Mouse (Mus musculus) lung, embryonic 14.5 days (tissue): ENCODE results near the gene Clasp2. TPM values are rescaled to one million over a fixed set of nuclear protein-coding genes. Genes with fewer than 3 reads are reported as not detected.

Source experiments
- ATAC-seq: fragments of 200-750 bp; cut with Nextera tagmentation; 2 replicates; pipeline ENCODE4 v1.8.0; 2017; ENCODE audit warnings: mild to moderate bottlenecking, moderate TSS enrichment, moderate library complexity; ENCODE audit not compliant: insufficient read depth
- DNase-seq: peaks from one replicate; pipeline ENCODE4 v3.0.0-alpha.2; 2015
- H3K27ac ChIP-seq: fragments of 300-500 bp; sonication (generic); 2 replicates; pipeline ENCODE4 v1.5.1; 2014; ENCODE audit warnings: low read depth, mild to moderate bottlenecking, moderate library complexity
- H3K27me3 ChIP-seq: fragments of 300-500 bp; sonication (generic); 2 replicates; pipeline ENCODE4 v1.6.1; 2014; ENCODE audit warnings: low read length, control low read depth; ENCODE audit not compliant: insufficient read depth
- H3K36me3 ChIP-seq: fragments of 300-500 bp; sonication (generic); 2 replicates; pipeline ENCODE4 v1.6.1; 2014; ENCODE audit warnings: control low read depth; ENCODE audit not compliant: insufficient read depth
- H3K4me1 ChIP-seq: fragments of 300-500 bp; sonication (generic); 2 replicates; pipeline ENCODE4 v1.6.1; 2014; ENCODE audit warnings: antibody characterized with exemption, control low read depth; ENCODE audit not compliant: insufficient read depth
- H3K4me2 ChIP-seq: fragments of 300-500 bp; sonication (generic); 2 replicates; pipeline ENCODE4 v1.6.1; 2014; ENCODE audit warnings: mild to moderate bottlenecking
- H3K4me3 ChIP-seq: fragments of 300-500 bp; sonication (generic); 2 replicates; pipeline ENCODE4 v1.5.1; 2014; ENCODE audit warnings: low read depth, low read length
- H3K9ac ChIP-seq: fragments of 300-500 bp; sonication (generic); 2 replicates; pipeline ENCODE4 v1.6.1; 2014
- H3K9me3 ChIP-seq: fragments of 300-500 bp; sonication (generic); 2 replicates; pipeline ENCODE4 v1.6.1; 2016; ENCODE audit warnings: low read depth, low read length, control low read depth
- CTCF ChIP-seq: IDR thresholded peaks from 2 replicates; pipeline ENCODE4 v1.5.1; 2016; ENCODE audit warnings: antibody characterized with exemption, low read depth
- WGBS: fragments of 180-500 bp; shearing (Covaris S2); extraction: QIAGEN DNeasy Blood & Tissue Kit; methylation state at CpG from one replicate; pipeline ENCODE4 v1.1.7; 2014; 5-methylcytosine and 5-hydroxymethylcytosine counted together
- polyA plus RNA-seq: library from polyadenylated mRNA; unstranded; fragments of >200 nt; fragmentation: Nextera tagmentation; extraction: Ambion mirVana; gene quantifications from 2 replicates; pipeline ENCODE4 v1.2.1, GENCODE M21; 2014

The Clasp2 gene
- polyA plus RNA-seq, 1 experiment from 2014 or later = 34.2 TPM

DNA sequence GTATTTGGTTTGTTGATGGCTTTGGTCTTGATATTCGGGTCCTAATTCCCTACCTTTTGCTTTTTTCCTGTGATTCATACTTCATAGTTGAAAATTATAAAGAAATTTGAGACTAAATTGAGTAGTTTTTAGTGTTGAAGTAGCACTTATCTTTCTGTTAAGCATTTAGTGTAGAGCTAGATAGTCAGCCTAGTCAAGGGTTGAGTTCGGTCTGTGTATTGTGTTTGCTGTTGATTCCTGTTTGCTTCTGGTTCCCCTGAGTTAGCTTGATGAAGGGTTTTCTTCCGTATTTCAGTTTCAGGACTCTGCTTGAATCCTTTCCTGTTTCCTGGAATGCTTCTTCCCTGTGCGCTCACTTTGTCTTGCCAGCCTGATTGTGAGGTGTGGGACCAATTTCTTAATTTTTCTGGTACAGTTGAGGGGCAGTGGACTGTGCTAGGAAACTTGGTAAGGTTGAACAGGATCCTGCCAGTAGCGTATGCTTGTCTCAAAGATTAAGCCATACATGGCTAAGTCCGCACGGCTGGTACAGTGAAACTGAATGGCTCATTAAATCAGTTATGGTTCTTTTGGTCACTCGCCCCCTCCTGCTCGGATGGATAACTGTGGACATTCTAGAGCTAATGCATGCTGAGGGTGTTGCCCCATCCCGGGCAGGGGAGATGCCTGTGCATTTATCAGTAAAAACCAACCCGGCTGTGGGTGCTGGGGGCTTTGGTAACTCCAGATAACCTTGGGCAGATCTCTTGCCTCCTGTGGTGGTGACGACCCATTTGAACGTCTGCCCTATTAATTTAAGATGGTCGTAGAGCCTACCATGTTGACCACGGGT lies 14.8 kb downstream of the Clasp2 start:
- no peak for TF ChIP-seq CTCF
- 81% methylated on average over 15 of the region's 15 CpGs for WGBS
- ATAC-seq (peak; percentile 24; the same call in 1 of the 2 replicates), DNase-seq (no peak)
- H3K4me1 ChIP-seq = no peaks in the 10 kb centered on the region
- H3K9me3 ChIP-seq = no peaks in the 10 kb centered on the region
- H3K4me2 ChIP-seq = no peak overlapping the region
- H3K36me3 ChIP-seq = peaks cover 3% of the 10 kb centered on the region; the same call in 1 of the 2 replicates
- no peak overlapping the region for H3K27ac ChIP-seq
- no peak overlapping the region for H3K9ac ChIP-seq
- no peak overlapping the region for H3K4me3 ChIP-seq
- no peaks in the 10 kb centered on the region for H3K27me3 ChIP-seq

DNA sequence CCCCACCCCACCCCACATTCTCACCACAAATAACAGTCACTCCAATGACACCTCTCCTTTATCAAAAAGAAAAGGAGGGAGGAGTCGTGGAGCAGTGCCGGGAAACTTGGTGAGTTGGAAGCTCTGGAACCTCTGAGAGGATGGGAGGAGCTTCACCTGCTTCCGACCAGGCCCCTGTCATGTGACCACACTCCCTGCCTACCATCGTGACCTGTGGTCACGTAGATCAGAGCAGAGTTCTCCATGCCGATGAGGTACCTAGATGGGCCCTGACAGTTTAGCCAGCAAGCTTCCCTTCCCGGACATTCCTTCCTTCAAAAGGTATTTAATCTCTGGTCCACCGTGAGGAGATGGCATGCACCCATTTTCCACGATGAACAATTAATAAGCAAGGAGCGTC lies 17.2 kb downstream of the Clasp2 start:
- 91% methylated on average over 10 of the region's 10 CpGs for WGBS
- H3K9me3 ChIP-seq = no peaks in the 10 kb centered on the region
- ATAC-seq = no peak

DNA sequence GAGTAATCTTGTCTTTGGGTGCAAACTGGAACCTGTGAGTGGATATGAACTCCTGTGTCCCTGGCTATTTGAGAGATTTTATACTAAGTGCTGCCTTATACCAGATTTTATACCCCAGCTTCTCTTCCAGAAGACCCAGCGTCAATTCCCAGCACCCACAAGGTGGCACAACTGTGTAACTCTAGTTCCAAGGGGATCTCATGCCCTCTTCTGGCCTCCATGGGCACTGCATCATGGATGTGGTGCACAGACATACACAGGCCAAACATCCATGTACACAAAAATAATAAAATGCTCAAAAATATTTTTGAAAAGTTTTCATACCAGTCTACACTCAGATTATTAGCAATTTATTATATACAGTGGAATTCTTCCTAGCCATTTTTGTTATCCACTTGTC lies 18.4 kb downstream of the Clasp2 start:
- 100% methylated on average over 1 of the region's 1 CpGs for WGBS
- no peak overlapping the region for H3K27ac ChIP-seq
- no peak overlapping the region for H3K4me3 ChIP-seq
- no peak overlapping the region for H3K4me2 ChIP-seq
- H3K4me1 ChIP-seq = no peaks in the 10 kb centered on the region
- H3K27me3 ChIP-seq = no peaks in the 10 kb centered on the region
- DNase-seq (no peak), ATAC-seq (no peak)
- H3K36me3 ChIP-seq = peaks cover 10% of the 10 kb centered on the region; the same call in 1 of the 2 replicates
- no peaks in the 10 kb centered on the region for H3K9me3 ChIP-seq
- H3K9ac ChIP-seq = no peak overlapping the region
- peak; percentile 31; the same call in 1 of the 2 replicates for TF ChIP-seq CTCF

More for the DNA sequence above, 17.2 kb downstream of the Clasp2 start:
- DNase-seq = no peak
- no peak for TF ChIP-seq CTCF
- H3K4me2 ChIP-seq = no peak overlapping the region
- H3K27ac ChIP-seq = no peak overlapping the region
- H3K36me3 ChIP-seq = peaks cover 10% of the 10 kb centered on the region; the same call in 1 of the 2 replicates
- H3K27me3 ChIP-seq = no peaks in the 10 kb centered on the region
- H3K4me1 ChIP-seq = no peaks in the 10 kb centered on the region
- no peak overlapping the region for H3K9ac ChIP-seq
- no peak overlapping the region for H3K4me3 ChIP-seq

DNA sequence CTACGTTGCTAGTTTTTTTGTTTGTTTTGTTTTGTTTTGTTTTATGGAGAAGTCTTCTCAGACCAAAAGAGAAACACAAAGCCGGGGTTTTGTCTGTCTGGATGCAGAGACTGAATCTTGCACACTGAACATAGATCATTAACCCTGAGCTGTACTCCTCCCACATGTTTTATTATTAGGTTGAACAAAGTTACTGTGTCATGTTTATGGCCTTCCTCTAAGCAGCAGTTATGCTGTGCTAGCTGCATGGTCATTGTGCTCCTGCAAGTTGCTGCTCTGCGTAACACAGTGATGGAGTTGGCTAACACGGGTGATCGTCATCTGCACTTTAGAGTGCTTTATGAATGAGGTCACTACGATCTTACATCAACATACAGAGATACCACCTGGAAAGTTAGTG lies 21.1 kb downstream of the Clasp2 start:
- H3K4me1 ChIP-seq = no peaks in the 10 kb centered on the region
- no peaks in the 10 kb centered on the region for H3K9me3 ChIP-seq
- peaks cover 10% of the 10 kb centered on the region; the same call in 1 of the 2 replicates for H3K36me3 ChIP-seq
- no peak for ATAC-seq
- H3K9ac ChIP-seq = no peak overlapping the region
- H3K4me3 ChIP-seq = no peak overlapping the region
- no peak overlapping the region for H3K4me2 ChIP-seq
- DNase-seq = no peak
- H3K27me3 ChIP-seq = no peaks in the 10 kb centered on the region
- no peak for TF ChIP-seq CTCF
- no peak overlapping the region for H3K27ac ChIP-seq
- 88% methylated on average over 6 of the region's 6 CpGs for WGBS

DNA sequence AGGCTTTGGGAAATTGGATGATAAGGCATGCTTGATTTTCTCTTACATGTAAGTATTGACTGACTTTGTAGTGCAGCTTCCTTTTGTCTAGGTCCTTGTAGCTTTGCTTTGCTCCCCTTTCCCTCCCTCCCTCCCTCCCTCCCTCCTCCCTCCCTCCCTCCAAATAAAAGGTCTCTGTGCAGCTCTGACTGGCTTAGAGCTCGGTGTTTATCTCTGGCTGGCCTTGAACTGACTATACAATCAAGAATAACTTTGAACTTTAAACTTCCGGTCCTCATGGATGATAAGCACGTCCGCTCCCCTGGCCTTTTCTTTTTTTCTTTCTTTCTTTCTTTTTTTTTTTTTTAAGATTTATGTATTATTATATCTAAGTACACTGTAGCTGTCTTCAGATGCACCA lies 21.9 kb downstream of the Clasp2 start:
- no peak overlapping the region for H3K27ac ChIP-seq
- no peak for DNase-seq

DNA sequence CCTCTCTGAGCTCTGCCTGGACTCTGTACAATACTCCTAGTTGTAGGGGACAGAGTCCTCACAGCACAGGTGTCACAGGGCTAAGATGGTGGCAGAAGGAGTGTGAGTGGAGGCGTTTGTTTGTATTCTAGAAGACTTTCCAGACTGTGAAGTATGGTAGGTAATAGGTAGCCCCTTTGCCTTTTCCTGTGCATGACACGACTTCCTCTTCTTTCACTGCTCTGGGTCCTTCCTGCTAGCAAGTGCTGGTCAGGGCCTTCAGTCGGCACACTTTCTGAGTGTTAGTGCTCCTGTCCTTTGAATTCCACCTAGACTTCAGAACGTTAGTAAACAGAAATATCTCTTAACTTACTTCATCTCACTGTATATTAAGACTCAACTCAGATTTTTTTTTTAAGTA lies 29.4 kb downstream of the Clasp2 start:
- H3K9me3 ChIP-seq = no peaks in the 10 kb centered on the region
- peaks cover 27% of the 10 kb centered on the region; the same call in 1 of the 2 replicates for H3K36me3 ChIP-seq
- no peak overlapping the region for H3K9ac ChIP-seq
- no peak for DNase-seq
- no peak overlapping the region for H3K27ac ChIP-seq
- no peak for ATAC-seq
- WGBS = 70% methylated on average over 4 of the region's 4 CpGs
- H3K4me1 ChIP-seq = no peaks in the 10 kb centered on the region
- no peak overlapping the region for H3K4me2 ChIP-seq
- H3K4me3 ChIP-seq = no peak overlapping the region
- TF ChIP-seq CTCF = no peak
- H3K27me3 ChIP-seq = no peaks in the 10 kb centered on the region

More for the DNA sequence above, 21.9 kb downstream of the Clasp2 start:
- H3K27me3 ChIP-seq = no peaks in the 10 kb centered on the region
- no peak for TF ChIP-seq CTCF
- H3K9ac ChIP-seq = no peak overlapping the region
- peaks cover 7% of the 10 kb centered on the region; the same call in 1 of the 2 replicates for H3K36me3 ChIP-seq
- 77% methylated on average over 4 of the region's 4 CpGs for WGBS
- no peak for ATAC-seq
- no peak overlapping the region for H3K4me2 ChIP-seq
- H3K4me1 ChIP-seq = no peaks in the 10 kb centered on the region
- H3K9me3 ChIP-seq = no peaks in the 10 kb centered on the region
- no peak overlapping the region for H3K4me3 ChIP-seq

DNA sequence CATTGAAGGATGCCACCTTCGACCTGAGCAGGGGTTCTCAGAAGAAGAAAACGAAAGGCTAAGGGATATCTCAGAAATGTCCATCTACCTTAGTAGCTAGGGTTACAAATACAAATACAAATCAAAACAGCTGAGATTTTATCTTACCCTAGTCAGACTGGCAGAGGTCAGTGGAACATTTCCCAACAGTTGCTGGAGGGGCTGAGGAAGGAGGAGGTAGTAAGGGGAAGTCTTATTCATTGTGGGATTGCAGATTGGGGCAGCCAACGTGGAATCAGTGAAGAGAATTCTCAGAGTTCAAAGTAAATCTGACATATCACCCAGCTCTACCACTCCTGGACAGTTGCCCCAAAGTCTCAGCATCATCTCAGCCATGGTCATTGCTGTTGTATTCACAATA lies 39.6 kb downstream of the Clasp2 start:
- no peak for TF ChIP-seq CTCF
- Histone ChIP-seq H3K4me1 (no peaks in the 10 kb centered on the region), H3K4me3 (no peak overlapping the region), H3K4me2 (no peak overlapping the region), H3K27ac (no peak overlapping the region), H3K9me3 (no peaks in the 10 kb centered on the region), H3K9ac (no peak overlapping the region), H3K36me3 (peaks cover 8% of the 10 kb centered on the region), H3K27me3 (no peaks in the 10 kb centered on the region)
- 83% methylated on average over 3 of the region's 3 CpGs for WGBS
- ATAC-seq = no peak
- DNase-seq = no peak
